Mouse (Mus musculus) stomach, postnatal 0 days (tissue): ENCODE results near the gene Ankmy1.

Experiments
- CTCF ChIP-seq: IDR thresholded peaks from 2 replicates; pipeline ENCODE4 v1.5.1; 2016; ENCODE audit warnings: antibody characterized with exemption, low read depth, mild to moderate bottlenecking, moderate library complexity
- EP300 ChIP-seq: optimal IDR thresholded peaks from 2 replicates; pipeline ENCODE3; 2016; ENCODE audit warnings: antibody characterized with exemption

DNA sequence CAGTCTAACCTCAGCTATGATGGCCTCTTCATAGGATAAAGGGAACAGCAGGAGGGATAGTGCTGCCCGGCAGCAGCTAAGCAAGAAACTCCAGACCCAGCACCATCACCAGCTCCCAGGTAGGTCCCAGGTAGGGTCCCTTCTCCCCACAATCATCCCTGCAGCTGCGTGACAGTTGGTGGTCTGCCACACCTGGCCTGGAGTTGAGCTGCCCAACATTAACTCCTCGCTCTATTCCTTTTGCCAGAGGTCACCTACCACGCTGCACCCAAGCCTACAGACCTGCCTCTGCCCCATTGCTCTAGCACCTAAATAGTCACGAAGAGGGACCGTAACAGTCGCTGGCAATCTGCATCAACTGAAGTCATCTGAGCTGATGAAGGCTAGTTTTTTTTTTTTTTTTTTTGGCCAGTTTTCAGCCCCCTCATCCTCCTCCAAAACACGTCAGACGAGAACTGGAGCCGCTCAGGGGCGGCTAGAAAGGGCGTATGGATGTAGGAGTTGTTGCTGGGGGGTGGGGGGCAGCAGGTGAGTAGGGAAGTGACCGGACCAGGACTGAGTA lies 72.0 kb downstream of the Ankmy1 start:
- TF ChIP-seq EP300 (no peak), CTCF (no peak)
